Mouse (Mus musculus) kidney, adult 2 months (tissue): ENCODE measurements around the gene Timeless. TPM values are rescaled to one million over a fixed set of nuclear protein-coding genes. Genes with fewer than 3 reads are reported as not detected.
"Not testable (repeated sequence)": the region's sequence is repeated elsewhere in the genome, so short reads cannot be mapped to it uniquely, and the experiment has no call there.

ENCODE experiments used
- DNase-seq: peaks from one replicate; pipeline ENCODE4 v3.0.0; 2021
- H3K27ac ChIP-seq: fragments of 200-500 bp; 2 replicates; pipeline ENCODE4 v1.5.1; 2012; ENCODE audit warnings: low read depth, low read length, control low read depth, inconsistent platforms; ENCODE audit not compliant: insufficient read depth
- H3K27me3 ChIP-seq: fragments of 200-500 bp; replicated peaks from 2 replicates; pipeline ENCODE4 v1.6.1; 2012; ENCODE audit warnings: mild to moderate bottlenecking, moderate library complexity, low read length, inconsistent platforms; ENCODE audit not compliant: control insufficient read depth, insufficient read depth
- H3K36me3 ChIP-seq: fragments of 200-500 bp; 2 replicates; pipeline ENCODE4 v1.6.1; 2012; ENCODE audit warnings: mild to moderate bottlenecking, moderate library complexity, low read length, inconsistent platforms; ENCODE audit not compliant: control insufficient read depth, insufficient read depth
- H3K4me1 ChIP-seq: fragments of 200-500 bp; 2 replicates; pipeline ENCODE4 v1.6.1; 2011; ENCODE audit warnings: low read length; ENCODE audit not compliant: control insufficient read depth, insufficient read depth
- H3K4me3 ChIP-seq: fragments of 200-500 bp; 2 replicates; pipeline ENCODE4 v1.5.1; 2011; ENCODE audit warnings: mild to moderate bottlenecking, low read depth, low read length, control low read depth; ENCODE audit not compliant: insufficient read depth
- CTCF ChIP-seq: fragments of 200-500 bp; conservative IDR thresholded peaks from 2 replicates; pipeline ENCODE4 v1.5.1; 2011; ENCODE audit warnings: low read depth, mild to moderate bottlenecking, control low read depth, low read length, moderate library complexity, mixed read lengths; ENCODE audit not compliant: insufficient read depth, insufficient read length
- POLR2A ChIP-seq: fragments of 200-500 bp; IDR thresholded peaks from one replicate; pipeline ENCODE4 v1.6.1; 2011; ENCODE audit warnings: low read depth, low read length, control low read depth
- WGBS: fragments of 180-500 bp; shearing (Covaris S2); methylation state at CpG from one replicate; pipeline ENCODE4 v1.1.7; 2018; 5-methylcytosine and 5-hydroxymethylcytosine counted together
- polyA plus RNA-seq: library from polyadenylated mRNA; depleted of rRNA; stranded (reverse); fragments of >200 nt; gene quantifications from 2 replicates; pipeline ENCODE4 v1.2.3, GENCODE M21; 2012; rRNA removed

The Timeless gene
- 2.7 and 3.8 TPM in 2 replicates for polyA plus RNA-seq

DNA sequence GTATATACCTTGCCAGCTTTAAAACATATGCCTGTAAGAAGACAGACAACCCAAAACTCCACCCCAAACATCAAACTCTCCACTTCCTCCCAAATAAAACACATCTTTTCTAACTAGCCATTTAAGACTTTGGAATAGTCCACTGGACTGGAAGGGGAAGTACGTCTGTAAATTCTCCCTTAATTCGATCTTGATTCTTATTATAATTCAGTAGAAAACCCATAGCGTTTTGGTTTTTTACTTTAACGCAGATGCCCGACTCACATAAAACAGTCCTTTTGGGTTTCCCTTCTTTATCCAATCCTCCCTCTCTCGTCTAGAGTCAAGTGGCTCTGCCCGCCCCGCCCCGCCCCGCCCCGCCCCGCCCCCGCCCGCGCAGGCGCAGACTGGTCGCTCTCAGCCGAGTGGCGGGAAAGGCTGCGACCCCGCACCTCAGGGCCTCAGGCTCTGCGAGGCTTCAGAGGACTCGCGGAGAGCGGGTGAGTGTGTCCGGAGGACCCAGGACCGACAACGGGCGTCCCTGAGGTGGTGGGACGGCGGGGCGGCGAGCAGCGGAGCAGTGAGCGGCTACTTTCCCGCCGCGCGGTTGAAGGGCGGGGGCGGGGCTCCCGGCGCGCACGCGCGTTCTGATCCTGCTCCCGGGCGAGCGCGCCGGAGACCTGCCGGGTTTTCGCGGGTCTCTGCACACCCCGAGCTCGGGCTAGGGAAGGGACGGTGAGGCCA lies at the start of gene Timeless:
Timeless (plus strand) TSS at position 369 of the 723 bp plus-strand sequence.
- Histone ChIP-seq H3K4me3 (peak within 1 kb of the TSS; percentile 98), H3K4me1 (no peaks in the 10 kb centered on the region), H3K36me3 (no peaks in the 10 kb centered on the region), H3K27me3 (no peaks in the 10 kb centered on the region), H3K27ac (peak within 1 kb of the TSS; percentile 91)
- peak; percentile 90 for DNase-seq
- WGBS, result under 1% methylated on average over 58 of the region's 58 CpGs
- TF ChIP-seq CTCF (no peak), POLR2A (peak; percentile 24)

GRCm38 (mm10) chr10:128184296-128184695 lies 47.6 kb upstream of the Timeless start:
- WGBS, result 79% methylated on average over 2 of the region's 2 CpGs
- DNase-seq, result no peak
- no peaks in the 10 kb centered on the region for H3K4me1 ChIP-seq
- H3K27me3 ChIP-seq, result no peaks in the 10 kb centered on the region
- no peaks in the 10 kb centered on the region for H3K36me3 ChIP-seq
- H3K27ac ChIP-seq, result no peak overlapping the region
- no peak overlapping the region for H3K4me3 ChIP-seq
- TF ChIP-seq CTCF (no peak), POLR2A (no peak)

GRCm38 (mm10) chr10:128185277-128185940 lies 46.5 kb upstream of the Timeless start:
- Histone ChIP-seq H3K4me1 (no peaks in the 10 kb centered on the region), H3K27ac (no peak overlapping the region), H3K4me3 (no peak overlapping the region), H3K27me3 (no peaks in the 10 kb centered on the region), H3K36me3 (no peaks in the 10 kb centered on the region)
- 73% methylated on average over 6 of the region's 6 CpGs for WGBS
- TF ChIP-seq CTCF (no peak), POLR2A (no peak)
- peak; percentile 36 for DNase-seq

GRCm38 (mm10) chr10:128185959-128186358 lies 45.9 kb upstream of the Timeless start:
- DNase-seq, result peak; percentile 86
- no peaks in the 10 kb centered on the region for H3K36me3 ChIP-seq
- no peak overlapping the region for H3K4me3 ChIP-seq
- no peak overlapping the region for H3K27ac ChIP-seq
- no peaks in the 10 kb centered on the region for H3K4me1 ChIP-seq
- peak; percentile 98 for TF ChIP-seq CTCF
- TF ChIP-seq POLR2A, result no peak
- 51% methylated on average over 2 of the region's 2 CpGs for WGBS
- no peaks in the 10 kb centered on the region for H3K27me3 ChIP-seq

DNA sequence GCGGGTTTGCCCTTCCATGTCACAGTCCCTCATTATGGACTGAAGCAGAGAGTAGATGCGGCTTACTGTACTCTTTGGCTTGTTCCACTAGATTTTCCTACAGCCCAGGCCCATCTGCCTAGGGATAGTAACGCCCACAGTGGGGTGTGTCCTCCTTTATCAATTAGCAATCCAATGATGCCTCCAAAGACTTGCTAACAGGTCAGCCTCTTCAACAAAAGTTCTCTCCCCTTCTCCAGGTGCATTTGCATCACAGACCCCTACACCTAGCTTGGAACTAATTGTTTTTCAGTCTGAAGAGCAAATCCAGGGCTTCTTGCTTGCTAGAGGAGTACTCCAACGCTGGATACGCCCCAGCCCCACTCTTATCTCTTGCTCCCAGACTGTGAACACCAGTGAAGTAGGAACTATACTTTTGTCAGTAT lies 44.7 kb upstream of the Timeless start:
- Histone ChIP-seq H3K27ac (no peak overlapping the region), H3K4me3 (no peak overlapping the region), H3K27me3 (no peaks in the 10 kb centered on the region), H3K4me1 (no peaks in the 10 kb centered on the region), H3K36me3 (no peaks in the 10 kb centered on the region)
- no peak for TF ChIP-seq POLR2A
- TF ChIP-seq CTCF, result no peak
- 77% methylated on average over 5 of the region's 5 CpGs for WGBS
- DNase-seq, result no peak

DNA sequence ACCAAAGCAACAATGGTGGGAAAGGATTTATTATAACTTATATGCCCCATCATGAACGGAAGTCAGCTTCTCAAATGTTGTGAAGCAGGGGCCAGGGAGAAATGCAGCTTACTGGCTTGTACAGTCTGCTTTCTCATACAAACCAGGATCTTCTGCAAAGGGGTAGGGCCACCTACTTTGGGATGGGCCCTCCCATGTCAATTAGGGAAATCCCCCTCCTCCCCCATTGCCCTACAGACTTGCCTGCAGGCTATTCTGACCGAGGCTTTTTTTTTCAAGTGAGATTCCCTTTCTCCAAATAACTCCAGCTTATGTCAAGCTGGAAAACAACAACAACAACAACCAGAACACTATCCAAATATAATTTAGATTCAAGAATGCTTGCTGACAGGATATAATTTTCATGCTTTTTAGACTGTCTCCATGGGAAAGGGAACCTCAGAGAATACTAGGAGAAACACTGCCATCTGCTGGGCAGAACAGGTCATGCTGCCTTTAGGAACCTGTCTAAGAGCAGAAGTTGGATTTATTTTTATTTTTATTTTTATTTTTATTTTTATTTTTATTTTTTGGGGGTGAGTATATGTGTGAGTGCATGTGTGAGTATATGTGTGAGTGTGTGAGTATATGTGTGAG lies 43.5 kb upstream of the Timeless start:
- H3K4me1 ChIP-seq, result no peaks in the 10 kb centered on the region
- peak; percentile 81 for DNase-seq
- 46% methylated on average over 2 of the region's 2 CpGs for WGBS
- TF ChIP-seq CTCF (peak; percentile 48), POLR2A (no peak)
- H3K27me3 ChIP-seq, result no peaks in the 10 kb centered on the region
- H3K36me3 ChIP-seq, result no peaks in the 10 kb centered on the region
- H3K27ac ChIP-seq, result no peak overlapping the region
- H3K4me3 ChIP-seq, result no peak overlapping the region

- H3K27me3 ChIP-seq, result no peaks in the 10 kb centered on the region
- H3K4me3 ChIP-seq, result no peak overlapping the region
- no peaks in the 10 kb centered on the region for H3K36me3 ChIP-seq
- 0 out of 2 replicates have a peak, but pooled peaks cover 4% of the 10 kb centered on the region for H3K4me1 ChIP-seq
- no peak overlapping the region for H3K27ac ChIP-seq
- 84% methylated on average over 2 of the region's 2 CpGs for WGBS
- no peak for TF ChIP-seq CTCF
- TF ChIP-seq POLR2A, result no peak
- DNase-seq, result no peak
Measured at GRCm38 (mm10) chr10:128191472-128191871, 40.4 kb upstream of the Timeless start.

DNA sequence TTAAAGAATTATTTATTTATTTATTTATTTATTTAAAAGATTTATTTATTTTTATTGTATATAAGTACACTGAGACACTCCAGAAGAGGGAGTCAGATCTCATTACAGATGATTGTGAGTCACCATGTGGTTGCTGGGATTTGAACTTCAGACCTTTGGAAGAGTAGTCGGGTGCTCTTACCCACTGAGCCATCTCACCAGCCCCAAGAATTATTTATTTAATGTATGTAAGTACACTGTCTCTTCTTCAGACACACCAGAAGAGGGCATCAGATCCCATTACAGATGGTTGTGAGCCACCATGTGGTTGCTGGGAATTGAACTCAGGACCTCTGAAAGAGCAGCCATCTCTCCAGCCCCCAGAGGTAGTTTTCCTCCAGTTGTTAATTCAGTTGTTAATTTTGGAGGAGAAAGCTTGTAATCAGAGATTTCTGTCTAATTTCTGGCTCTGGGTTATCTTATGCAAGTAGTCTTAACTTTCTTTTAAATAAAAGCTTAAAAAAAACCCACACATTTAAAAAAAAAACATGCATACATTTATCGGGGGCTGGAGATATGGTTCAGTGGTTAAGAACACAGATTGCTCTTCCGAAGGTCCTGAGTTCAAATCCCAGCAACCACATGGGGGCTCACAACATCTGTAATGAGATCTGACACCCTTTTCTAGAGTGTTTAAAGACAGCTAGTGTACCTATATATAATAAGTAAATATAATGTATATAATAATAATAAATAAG lies 39.7 kb upstream of the Timeless start:
- not testable (repeated sequence) for DNase-seq, H3K4me1 ChIP-seq, H3K27ac ChIP-seq, H3K27me3 ChIP-seq, H3K4me3 ChIP-seq, H3K36me3 ChIP-seq
- 83% methylated on average over 3 of the region's 3 CpGs for WGBS
